Mouse (Mus musculus) kidney, embryonic 14.5 days (tissue): Measurements from ENCODE around the gene Gypa. TPM values are rescaled to one million over a fixed set of nuclear protein-coding genes. Genes with fewer than 3 reads are reported as not detected.

ENCODE experiments used
- ATAC-seq: fragments of 200-750 bp; cut with Nextera tagmentation; 2 replicates; pipeline ENCODE4 v1.8.0; 2017; ENCODE audit warnings: moderate number of reproducible peaks, mild to moderate bottlenecking, moderate TSS enrichment, moderate library complexity; ENCODE audit not compliant: low FRiP score, low TSS enrichment
- H3K27ac ChIP-seq: fragments of 300-500 bp; sonication (generic); 2 replicates; pipeline ENCODE4 v1.5.1; 2014; ENCODE audit warnings: low read depth, mild to moderate bottlenecking, low read length, moderate library complexity, mixed read lengths
- H3K27me3 ChIP-seq: fragments of 300-500 bp; sonication (generic); 2 replicates; pipeline ENCODE4 v1.6.1; 2014; ENCODE audit warnings: mild to moderate bottlenecking, low read length; ENCODE audit not compliant: control insufficient read depth, insufficient read depth
- H3K36me3 ChIP-seq: fragments of 300-500 bp; sonication (generic); 2 replicates; pipeline ENCODE4 v1.6.1; 2014; ENCODE audit warnings: low read length, mixed read lengths; ENCODE audit not compliant: control insufficient read depth, insufficient read depth
- H3K4me1 ChIP-seq: fragments of 300-500 bp; sonication (generic); 2 replicates; pipeline ENCODE4 v1.6.1; 2014; ENCODE audit warnings: low read length, mixed read lengths; ENCODE audit not compliant: control insufficient read depth, insufficient read depth
- H3K4me2 ChIP-seq: fragments of 300-500 bp; sonication (generic); replicated peaks from 2 replicates; pipeline ENCODE4 v1.6.1; 2014; ENCODE audit warnings: low read depth, mild to moderate bottlenecking, low read length
- H3K4me3 ChIP-seq: fragments of 300-500 bp; sonication (generic); 2 replicates; pipeline ENCODE4 v1.5.1; 2014; ENCODE audit warnings: mild to moderate bottlenecking, low read length
- H3K9ac ChIP-seq: fragments of 300-500 bp; sonication (generic); 2 replicates; pipeline ENCODE4 v1.6.1; 2014; ENCODE audit warnings: low read depth, mild to moderate bottlenecking, low read length, moderate library complexity
- H3K9me3 ChIP-seq: fragments of 300-500 bp; sonication (generic); 2 replicates; pipeline ENCODE4 v1.6.1; 2016; ENCODE audit warnings: low read length; ENCODE audit not compliant: control insufficient read depth
- WGBS: fragments of 180-500 bp; shearing (Covaris S2); extraction: QIAGEN DNeasy Blood & Tissue Kit; methylation state at CpG from one replicate; pipeline ENCODE4 v1.1.7; 2014; 5-methylcytosine and 5-hydroxymethylcytosine counted together
- polyA plus RNA-seq: library from polyadenylated mRNA; unstranded; fragments of >200 nt; fragmentation: Nextera tagmentation; extraction: Ambion mirVana; gene quantifications from 2 replicates; pipeline ENCODE4 v1.2.1, GENCODE M21; 2014

Gypa gene
- polyA plus RNA-seq, 1 experiment from 2014 or later = 2.5 TPM

- Histone ChIP-seq H3K36me3 (no peaks in the 10 kb centered on the region), H3K9me3 (no peaks in the 10 kb centered on the region), H3K27me3 (no peaks in the 10 kb centered on the region), H3K4me3 (no peak overlapping the region), H3K4me1 (0 out of 2 replicates have a peak, but pooled peaks cover 2% of the 10 kb centered on the region), H3K9ac (no peak overlapping the region), H3K27ac (no peak overlapping the region), H3K4me2 (no peak overlapping the region)
- ATAC-seq = no peak
- 79% methylated on average over 6 of the region's 6 CpGs for WGBS
Observed at GRCm38 (mm10) chr8:80482173-80482572, 11.4 kb upstream of the Gypa start.

- Histone ChIP-seq H3K27ac (no peak overlapping the region), H3K4me2 (peak overlapping the region; percentile 15; the same call in 1 of the 2 replicates), H3K36me3 (no peaks in the 10 kb centered on the region), H3K9ac (no peak overlapping the region), H3K4me1 (0 out of 2 replicates have a peak, but pooled peaks cover 2% of the 10 kb centered on the region), H3K27me3 (no peaks in the 10 kb centered on the region), H3K9me3 (no peaks in the 10 kb centered on the region), H3K4me3 (no peak overlapping the region; the same call in 1 of the 2 replicates)
- no peak for ATAC-seq
- 39% methylated on average over 16 of the region's 16 CpGs for WGBS
Observed at GRCm38 (mm10) chr8:80482822-80483774, 10.5 kb upstream of the Gypa start.

DNA sequence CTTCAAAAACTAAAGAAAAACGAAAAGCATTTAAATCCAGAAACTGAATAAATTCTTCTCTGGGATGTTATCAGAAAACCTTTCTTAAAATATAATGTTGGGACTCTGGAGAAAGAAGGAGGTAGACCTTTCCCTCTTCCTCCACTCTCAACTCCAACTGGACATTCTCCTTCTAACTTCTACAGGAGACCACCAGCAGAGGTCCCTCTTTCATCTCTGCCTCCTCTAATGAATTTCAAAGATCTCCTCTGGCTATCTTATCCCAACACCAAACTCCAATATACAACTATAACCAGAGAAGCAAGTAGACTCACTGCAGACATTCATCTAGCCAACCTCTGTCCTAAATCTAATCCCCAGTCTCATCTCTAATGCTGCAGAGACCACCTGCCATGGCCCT is 2.0 kb upstream of the Gypa start:
- H3K27ac ChIP-seq = no peak overlapping the region
- H3K9me3 ChIP-seq = no peaks in the 10 kb centered on the region
- no peaks in the 10 kb centered on the region for H3K27me3 ChIP-seq
- no peak overlapping the region for H3K4me3 ChIP-seq
- H3K9ac ChIP-seq = no peak overlapping the region
- no peaks in the 10 kb centered on the region for H3K36me3 ChIP-seq
- H3K4me1 ChIP-seq = no peaks in the 10 kb centered on the region
- 46% methylated on average over 1 of the region's 1 CpGs for WGBS
- no peak for ATAC-seq
- no peak overlapping the region for H3K4me2 ChIP-seq

DNA sequence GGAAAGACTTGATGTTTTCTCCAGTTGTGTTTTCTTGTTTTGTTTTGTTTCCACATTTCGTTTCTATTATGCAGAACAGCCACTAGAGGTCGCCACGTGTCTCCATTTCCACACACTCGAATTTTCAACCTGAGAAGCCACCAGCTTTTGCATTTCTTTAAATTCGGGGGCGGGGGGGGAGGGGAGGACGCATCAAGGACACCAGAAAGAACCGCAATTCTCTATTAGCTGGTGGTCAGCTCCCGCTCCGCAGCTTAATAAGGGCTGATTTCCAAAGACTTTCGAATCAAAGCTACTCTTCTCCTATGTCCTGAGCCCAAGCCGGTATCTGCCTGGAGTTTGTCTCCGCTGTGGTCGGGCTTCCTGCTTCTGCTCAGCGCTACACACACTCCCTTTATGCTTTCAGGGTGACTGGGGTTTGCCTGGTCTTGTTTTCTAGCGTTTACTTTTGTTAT is 567 bp upstream of the Gypa start:
- ATAC-seq = peak; percentile 75

DNA sequence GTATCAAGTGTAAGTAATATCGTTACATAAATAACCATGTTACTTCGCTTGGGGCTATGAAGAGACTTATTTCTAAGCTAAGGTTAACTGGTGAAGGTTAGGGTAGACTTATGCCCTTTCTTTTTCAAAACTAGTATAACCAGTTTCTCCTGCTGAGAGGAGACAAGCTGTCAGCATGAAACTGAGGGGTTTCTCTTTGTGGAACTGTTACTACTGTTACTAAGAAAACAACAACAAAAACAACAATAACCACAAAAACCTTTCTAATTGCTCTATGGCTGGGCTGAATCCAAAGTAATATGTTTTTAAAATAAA is 722 bp downstream of the Gypa start:
- H3K4me2 ChIP-seq = no peak overlapping the region
- WGBS = 65% methylated on average over 2 of the region's 2 CpGs

More for the DNA sequence above, 567 bp upstream of the Gypa start:
- Histone ChIP-seq H3K27ac (no peak overlapping the region), H3K4me1 (no peaks in the 10 kb centered on the region), H3K4me2 (peak overlapping the region; percentile 77), H3K36me3 (no peaks in the 10 kb centered on the region), H3K9me3 (no peaks in the 10 kb centered on the region), H3K27me3 (no peaks in the 10 kb centered on the region), H3K4me3 (peak overlapping the region; percentile 43), H3K9ac (peak overlapping the region; percentile 51)
- WGBS = under 1% methylated on average over 16 of the region's 16 CpGs

DNA sequence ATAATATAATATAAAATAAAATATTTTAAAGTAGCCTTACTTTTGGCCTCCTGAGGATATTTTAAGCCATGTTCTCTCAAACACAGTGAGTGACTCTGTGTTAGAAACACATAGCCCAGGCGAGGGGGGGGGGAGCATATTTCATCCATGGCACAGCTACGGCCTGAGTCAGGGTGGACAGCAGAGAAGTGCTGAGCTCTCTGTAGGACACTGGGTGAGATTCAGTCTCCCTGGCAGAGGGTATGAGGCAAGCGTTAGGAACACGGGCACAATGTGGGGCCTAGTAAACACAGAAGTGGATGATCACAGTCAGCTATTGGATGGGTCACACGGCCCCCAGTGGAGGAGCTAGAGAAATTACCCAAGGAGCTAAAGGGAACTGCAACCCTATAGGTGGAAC is 1.2 kb downstream of the Gypa start:
- no peak for ATAC-seq
- no peaks in the 10 kb centered on the region for H3K9me3 ChIP-seq
- no peaks in the 10 kb centered on the region for H3K4me1 ChIP-seq
- 82% methylated on average over 5 of the region's 5 CpGs for WGBS
- no peak overlapping the region for H3K27ac ChIP-seq
- H3K4me3 ChIP-seq = no peak overlapping the region
- H3K27me3 ChIP-seq = no peaks in the 10 kb centered on the region
- no peak overlapping the region for H3K4me2 ChIP-seq
- H3K9ac ChIP-seq = no peak overlapping the region
- H3K36me3 ChIP-seq = no peaks in the 10 kb centered on the region

More for the DNA sequence above, 722 bp downstream of the Gypa start:
- no peak for ATAC-seq
- Histone ChIP-seq H3K27ac (no peak overlapping the region), H3K36me3 (no peaks in the 10 kb centered on the region), H3K27me3 (no peaks in the 10 kb centered on the region), H3K4me1 (no peaks in the 10 kb centered on the region), H3K9me3 (no peaks in the 10 kb centered on the region), H3K4me3 (no peak overlapping the region), H3K9ac (no peak overlapping the region)

DNA sequence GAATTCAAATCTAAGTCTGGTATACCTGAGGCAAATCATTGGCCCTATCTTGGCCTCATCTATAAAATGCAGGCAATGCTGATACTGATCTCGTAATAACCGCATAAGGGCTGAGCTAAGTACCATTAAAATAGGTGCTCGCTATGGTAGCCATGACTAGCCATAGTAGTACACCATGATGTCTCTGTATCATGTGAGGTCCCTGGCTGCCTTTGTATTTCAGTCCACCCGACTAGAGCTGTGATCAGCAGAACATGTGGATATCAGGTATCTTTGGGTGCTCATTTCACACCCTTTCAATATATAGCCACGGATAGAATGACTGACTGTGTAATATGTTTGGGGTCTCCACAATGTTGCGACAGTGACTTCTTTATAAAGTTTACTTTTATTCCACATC is 1.9 kb downstream of the Gypa start:
- Histone ChIP-seq H3K9me3 (no peaks in the 10 kb centered on the region), H3K36me3 (no peaks in the 10 kb centered on the region), H3K27ac (no peak overlapping the region), H3K4me1 (no peaks in the 10 kb centered on the region), H3K9ac (no peak overlapping the region), H3K4me3 (no peak overlapping the region), H3K4me2 (no peak overlapping the region), H3K27me3 (no peaks in the 10 kb centered on the region)
- 86% methylated on average over 6 of the region's 6 CpGs for WGBS
- ATAC-seq = no peak

DNA sequence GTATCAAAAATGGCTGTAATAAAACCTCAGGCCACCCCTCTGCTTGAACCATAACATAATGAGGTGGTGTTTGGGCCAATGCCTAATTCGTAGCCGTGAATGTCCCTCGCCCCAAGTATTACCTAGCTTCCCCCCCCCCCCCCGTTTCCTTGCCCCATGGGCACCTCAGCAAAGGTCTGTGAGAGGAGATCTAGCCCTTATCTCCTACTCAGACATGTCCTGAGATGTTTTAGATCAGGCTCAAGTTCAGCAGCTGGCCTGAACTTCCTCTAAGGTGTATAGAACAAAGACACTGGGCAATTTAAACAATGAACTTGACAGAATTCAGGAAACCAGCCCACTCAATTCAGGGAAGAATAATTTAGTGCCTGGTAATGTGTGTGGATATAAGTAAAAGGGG is 3.7 kb downstream of the Gypa start:
- WGBS = 72% methylated on average over 4 of the region's 4 CpGs
- Histone ChIP-seq H3K4me1 (no peaks in the 10 kb centered on the region), H3K9ac (no peak overlapping the region), H3K9me3 (no peaks in the 10 kb centered on the region), H3K4me3 (no peak overlapping the region), H3K4me2 (no peak overlapping the region), H3K27me3 (no peaks in the 10 kb centered on the region), H3K36me3 (no peaks in the 10 kb centered on the region), H3K27ac (no peak overlapping the region)
- no peak for ATAC-seq

GRCm38 (mm10) chr8:80500244-80500643 is 6.7 kb downstream of the Gypa start:
- H3K27ac ChIP-seq = no peak overlapping the region
- no peaks in the 10 kb centered on the region for H3K36me3 ChIP-seq
- 72% methylated on average over 2 of the region's 2 CpGs for WGBS
- H3K9me3 ChIP-seq = no peaks in the 10 kb centered on the region
- ATAC-seq = no peak
- no peak overlapping the region for H3K9ac ChIP-seq
- H3K4me3 ChIP-seq = no peak overlapping the region
- no peaks in the 10 kb centered on the region for H3K4me1 ChIP-seq
- no peaks in the 10 kb centered on the region for H3K27me3 ChIP-seq
- no peak overlapping the region for H3K4me2 ChIP-seq
